Mouse (Mus musculus) midbrain, postnatal 0 days (tissue): ENCODE measurements around the gene Cryba1. TPM values are rescaled to one million over a fixed set of nuclear protein-coding genes. Genes with fewer than 3 reads are reported as not detected.

Experiments
- ATAC-seq: fragments of 200-750 bp; cut with Nextera tagmentation; 2 replicates; pipeline ENCODE4 v1.8.0; 2017; ENCODE audit warnings: moderate number of reproducible peaks, mild to moderate bottlenecking, moderate TSS enrichment, moderate library complexity; ENCODE audit not compliant: low FRiP score
- DNase-seq: peaks from one replicate; pipeline ENCODE4 v3.0.0-alpha.2; 2015; ENCODE audit warnings: low spot score
- H3K27ac ChIP-seq: fragments of 300-500 bp; sonication (generic); 2 replicates; pipeline ENCODE4 v1.5.1; 2014; ENCODE audit warnings: low read depth, mild to moderate bottlenecking, low read length, mixed read lengths
- H3K27me3 ChIP-seq: fragments of 300-500 bp; sonication (generic); 2 replicates; pipeline ENCODE4 v1.6.1; 2014; ENCODE audit warnings: low read length, control low read depth, mixed read lengths; ENCODE audit not compliant: insufficient read depth
- H3K36me3 ChIP-seq: fragments of 300-500 bp; sonication (generic); 2 replicates; pipeline ENCODE4 v1.6.1; 2014; ENCODE audit warnings: low read length, control low read depth, mixed read lengths; ENCODE audit not compliant: insufficient read depth
- H3K4me1 ChIP-seq: fragments of 300-500 bp; sonication (generic); 2 replicates; pipeline ENCODE4 v1.6.1; 2014; ENCODE audit warnings: mild to moderate bottlenecking, control low read depth, antibody characterized with exemption, low read length, mixed read lengths; ENCODE audit not compliant: insufficient read depth
- H3K4me2 ChIP-seq: fragments of 300-500 bp; sonication (generic); 2 replicates; pipeline ENCODE4 v1.6.1; 2014; ENCODE audit warnings: low read depth, mild to moderate bottlenecking, low read length, mixed read lengths; ENCODE audit not compliant: poor library complexity, severe bottlenecking
- H3K4me3 ChIP-seq: fragments of 300-500 bp; sonication (generic); 2 replicates; pipeline ENCODE4 v1.5.1; 2014; ENCODE audit warnings: low read depth, mild to moderate bottlenecking, low read length, moderate library complexity
- H3K9ac ChIP-seq: fragments of 300-500 bp; sonication (generic); replicated peaks from 2 replicates; pipeline ENCODE4 v1.6.1; 2014; ENCODE audit warnings: mild to moderate bottlenecking, low read length, moderate library complexity, mixed read lengths; ENCODE audit not compliant: poor library complexity, severe bottlenecking
- H3K9me3 ChIP-seq: fragments of 300-500 bp; sonication (generic); 2 replicates; pipeline ENCODE4 v1.6.1; 2016; ENCODE audit warnings: low read length, control low read depth
- CTCF ChIP-seq: IDR thresholded peaks from 2 replicates; pipeline ENCODE4 v1.5.1; 2016; ENCODE audit warnings: antibody characterized with exemption, mild to moderate bottlenecking
- WGBS: fragments of 180-500 bp; shearing (Covaris S2); extraction: QIAGEN DNeasy Blood & Tissue Kit; methylation state at CpG from one replicate; pipeline ENCODE4 v1.1.7; 2014; 5-methylcytosine and 5-hydroxymethylcytosine counted together
- polyA plus RNA-seq: library from polyadenylated mRNA; unstranded; fragments of >200 nt; fragmentation: Nextera tagmentation; extraction: Ambion mirVana; gene quantifications from 2 replicates; pipeline ENCODE4 v1.2.1, GENCODE M21; 2015
- total RNA-seq: library from RNA; depleted of rRNA; stranded (reverse); fragments of >200 nt; gene quantifications from 2 replicates; pipeline ENCODE4 v1.2.3, GENCODE M21; 2014; rRNA removed

Cryba1 gene
- total and polyA plus RNA-seq, 2 experiments from 2014 or later, result 0.21 TPM; not detected in 1

- Histone ChIP-seq H3K4me2 (peak within 1 kb of the TSS; percentile 68), H3K4me1 (peaks cover 4% of the 10 kb centered on the region; the same call in 1 of the 2 replicates), H3K36me3 (no peaks in the 10 kb centered on the region), H3K27ac (peak within 1 kb of the TSS; percentile 98), H3K9ac (peak within 1 kb of the TSS; percentile 98), H3K9me3 (no peaks in the 10 kb centered on the region), H3K4me3 (peak within 1 kb of the TSS; percentile 97), H3K27me3 (no peaks in the 10 kb centered on the region)
- DNase-seq, result peak; percentile 99
- TF ChIP-seq CTCF, result peak; percentile 31
- under 1% methylated on average over 36 of the region's 38 CpGs for WGBS
- peak; percentile 98 for ATAC-seq
Measured at GRCm38 (mm10) chr11:77685383-77686265, 39.5 kb downstream of the Cryba1 start, which contains the start of gene Nufip2. Gene Nufip2 (plus strand): TSS chr11:77686155.

- DNase-seq (no peak), ATAC-seq (no peak)
- Histone ChIP-seq H3K4me3 (no peak overlapping the region), H3K36me3 (no peaks in the 10 kb centered on the region), H3K27ac (no peak overlapping the region), H3K4me1 (peaks cover 4% of the 10 kb centered on the region; the same call in 1 of the 2 replicates), H3K9me3 (no peaks in the 10 kb centered on the region), H3K9ac (no peak overlapping the region), H3K4me2 (no peak overlapping the region), H3K27me3 (no peaks in the 10 kb centered on the region)
- TF ChIP-seq CTCF, result no peak
- 69% methylated on average over 2 of the region's 2 CpGs for WGBS
Measured at GRCm38 (mm10) chr11:77684896-77685295, 40.2 kb downstream of the Cryba1 start.

- H3K27ac ChIP-seq, result no peak overlapping the region
- H3K36me3 ChIP-seq, result no peaks in the 10 kb centered on the region
- no peaks in the 10 kb centered on the region for H3K27me3 ChIP-seq
- no peak overlapping the region for H3K4me3 ChIP-seq
- no peak overlapping the region for H3K4me2 ChIP-seq
- no peak overlapping the region for H3K9ac ChIP-seq
- DNase-seq, result no peak
- H3K4me1 ChIP-seq, result no peaks in the 10 kb centered on the region
- WGBS, result 7% methylated on average over 2 of the region's 2 CpGs
- no peaks in the 10 kb centered on the region for H3K9me3 ChIP-seq
- TF ChIP-seq CTCF, result no peak
- no peak for ATAC-seq
Measured at GRCm38 (mm10) chr11:77680018-77680417, 45.1 kb downstream of the Cryba1 start.

- H3K4me2 ChIP-seq, result no peak overlapping the region
- WGBS, result 71% methylated on average over 4 of the region's 4 CpGs
- no peak overlapping the region for H3K9ac ChIP-seq
- TF ChIP-seq CTCF, result peak; percentile 16; the same call in 1 of the 2 replicates
- no peak for ATAC-seq
- H3K9me3 ChIP-seq, result no peaks in the 10 kb centered on the region
- no peaks in the 10 kb centered on the region for H3K4me1 ChIP-seq
- no peaks in the 10 kb centered on the region for H3K36me3 ChIP-seq
- no peak for DNase-seq
- no peak overlapping the region for H3K4me3 ChIP-seq
- no peaks in the 10 kb centered on the region for H3K27me3 ChIP-seq
- H3K27ac ChIP-seq, result no peak overlapping the region
Measured at GRCm38 (mm10) chr11:77673428-77673991, 51.6 kb downstream of the Cryba1 start.

GRCm38 (mm10) chr11:77672746-77673145, 52.3 kb downstream of the Cryba1 start:
- 92% methylated on average over 2 of the region's 2 CpGs for WGBS

More at GRCm38 (mm10) chr11:77672746-77673145, 52.3 kb downstream of the Cryba1 start:
- Histone ChIP-seq H3K4me3 (no peak overlapping the region), H3K9ac (no peak overlapping the region), H3K36me3 (no peaks in the 10 kb centered on the region), H3K27ac (no peak overlapping the region), H3K9me3 (no peaks in the 10 kb centered on the region), H3K4me2 (no peak overlapping the region), H3K4me1 (no peaks in the 10 kb centered on the region), H3K27me3 (no peaks in the 10 kb centered on the region)
- TF ChIP-seq CTCF, result no peak
- ATAC-seq (no peak), DNase-seq (no peak)

Other genes starting within 250 kb of the Cryba1 start
- gene Ankrd13b, start 235.6 kb downstream of the Cryba1 start, total RNA-seq, result 70.3 and 75.5 TPM in 2 replicates
- gene Ankrd13b, start 235.6 kb downstream of the Cryba1 start, polyA plus RNA-seq, result 41.5 and 43.6 TPM in 2 replicates
- 111 and 143 TPM in 2 replicates for gene Git1, start 231.7 kb downstream of the Cryba1 start, total RNA-seq
- 18.5 and 19.6 TPM in 2 replicates for gene Git1, start 231.7 kb downstream of the Cryba1 start, polyA plus RNA-seq
- gene Abhd15, start 210.2 kb downstream of the Cryba1 start, total RNA-seq, result 3.6 and 4.2 TPM in 2 replicates
- gene Abhd15, start 210.2 kb downstream of the Cryba1 start, polyA plus RNA-seq, result 1.6 and 1.8 TPM in 2 replicates
- 7.5 and 7.8 TPM in 2 replicates for gene Trp53i13, start 209.3 kb downstream of the Cryba1 start, total RNA-seq
- gene Trp53i13, start 209.3 kb downstream of the Cryba1 start, polyA plus RNA-seq, result 11.4 and 11.5 TPM in 2 replicates
- not detected in 2 replicates for gene Gm10392, start 206.1 kb downstream of the Cryba1 start, total RNA-seq
- not detected in 2 replicates for gene Gm10392, start 206.1 kb downstream of the Cryba1 start, polyA plus RNA-seq
- 69.7 and 85.1 TPM in 2 replicates for gene Taok1, start 117.5 kb downstream of the Cryba1 start, total RNA-seq
- 28.0 and 32.6 TPM in 2 replicates for gene Taok1, start 117.5 kb downstream of the Cryba1 start, polyA plus RNA-seq
- 42.9 and 46.3 TPM in 2 replicates for gene Nufip2, start 39.1 kb downstream of the Cryba1 start, total RNA-seq
- 3.0 and 5.3 TPM in 2 replicates for gene Nufip2, start 39.1 kb downstream of the Cryba1 start, polyA plus RNA-seq
- 74.2 and 82.0 TPM in 2 replicates for gene Myo18a, start 38.0 kb upstream of the Cryba1 start, total RNA-seq
- 30.4 and 35.0 TPM in 2 replicates for gene Myo18a, start 38.0 kb upstream of the Cryba1 start, polyA plus RNA-seq
- gene Gm10277, start 62.5 kb upstream of the Cryba1 start, total RNA-seq, result not detected in 2 replicates
- 0.44 and 1.0 TPM in 2 replicates for gene Gm10277, start 62.5 kb upstream of the Cryba1 start, polyA plus RNA-seq
- gene Pipox, start 168.8 kb upstream of the Cryba1 start, total RNA-seq, result 3.4 and 3.6 TPM in 2 replicates
- gene Pipox, start 168.8 kb upstream of the Cryba1 start, polyA plus RNA-seq, result 3.8 and 5.1 TPM in 2 replicates
- gene Sez6, start 205.5 kb upstream of the Cryba1 start, total RNA-seq, result 160 and 173 TPM in 2 replicates
- 121 and 125 TPM in 2 replicates for gene Sez6, start 205.5 kb upstream of the Cryba1 start, polyA plus RNA-seq